Mouse (Mus musculus) lung, postnatal 0 days (tissue): ENCODE measurements around the gene Usf3.

ENCODE experiments used
- CTCF ChIP-seq: IDR thresholded peaks from 2 replicates; pipeline ENCODE4 v1.5.1; 2016; ENCODE audit warnings: antibody characterized with exemption, mild to moderate bottlenecking
- EP300 ChIP-seq: IDR thresholded peaks from 2 replicates; pipeline ENCODE4 v1.6.1; 2016; ENCODE audit warnings: antibody characterized with exemption, mild to moderate bottlenecking, control low read depth

DNA sequence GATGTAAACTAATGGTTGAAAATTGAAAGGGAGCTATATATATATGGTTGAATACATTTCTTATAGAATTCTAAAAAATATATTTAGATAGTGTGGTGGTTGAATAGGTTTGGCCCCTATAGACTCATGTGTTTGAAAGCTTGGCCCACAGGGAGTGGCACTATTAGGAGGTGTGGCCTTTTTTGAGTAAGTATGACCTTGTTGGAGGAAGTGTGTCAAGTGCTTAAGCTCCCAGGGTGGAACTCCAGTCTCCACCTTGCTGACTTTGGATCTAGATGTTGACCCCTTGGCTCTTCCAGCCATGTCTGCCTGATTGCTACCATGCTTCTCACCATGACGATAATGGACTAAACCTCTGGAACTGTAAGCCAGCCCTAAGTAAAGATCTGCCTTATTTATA, 9.6 kb downstream of the Usf3 start:
- TF ChIP-seq CTCF: no peak
- no peak for TF ChIP-seq EP300
